Mouse (Mus musculus) c-Kit-positive CD71-positive TER-119-positive erythroid progenitor cells, embryonic 14.5 days (primary cell): ENCODE measurements around the gene Trim7.
"Not testable (repeated sequence)": the region's sequence is repeated elsewhere in the genome, so short reads cannot be mapped to it uniquely, and the experiment has no call there.

Source experiments
- DNase-seq: peaks from one replicate; pipeline ENCODE4 v3.0.0-alpha.2; 2013; ENCODE audit warnings: low spot score

Gene Trim7

GRCm38 (mm10) chr11:48823536-48823972 is 2.4 kb upstream of the Trim7 start:
- peak; percentile 92 for DNase-seq

DNA sequence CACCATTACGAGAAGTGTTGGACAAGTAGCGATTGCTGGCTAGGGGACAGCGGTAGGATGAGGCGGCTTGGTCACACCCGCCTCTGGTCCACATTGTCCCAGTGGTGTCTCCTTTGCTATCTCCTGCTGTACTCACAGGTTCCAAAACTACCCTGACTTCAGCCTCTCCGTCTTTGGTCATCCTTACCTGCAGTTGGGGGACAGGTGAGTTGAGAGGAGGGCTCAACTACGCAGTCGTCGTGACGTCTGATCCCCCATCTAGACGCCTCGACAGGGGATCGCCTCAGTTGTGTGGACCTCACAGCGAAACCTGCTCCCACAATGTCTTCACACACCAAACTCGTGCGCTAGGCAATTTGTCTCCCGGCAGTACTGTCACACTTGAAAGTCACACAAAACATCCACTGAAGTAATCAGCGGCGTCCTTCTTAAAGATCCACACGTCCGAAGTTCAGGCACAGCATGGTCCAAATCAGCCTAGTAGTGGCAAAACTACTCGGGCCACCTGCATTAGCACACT is 1.6 kb upstream of the Trim7 start:
- DNase-seq = no peak

DNA sequence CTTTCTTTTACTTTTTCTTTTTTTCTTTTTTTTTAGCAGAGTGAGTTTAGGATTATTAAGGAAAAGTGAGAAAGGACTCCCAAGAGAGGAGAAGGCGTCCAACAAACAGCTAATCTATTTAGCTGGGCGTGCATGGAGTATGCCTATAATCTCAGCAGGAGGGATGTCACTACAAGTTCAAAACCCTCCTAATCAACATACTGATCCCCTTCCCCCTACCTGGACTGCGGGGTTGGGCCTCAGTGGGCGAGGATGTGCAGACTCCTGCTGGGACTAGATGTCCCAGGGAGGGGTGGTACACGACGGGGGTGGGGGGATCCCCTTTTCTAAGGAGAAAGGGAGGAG is 784 bp downstream of the Trim7 start:
- DNase-seq = no peak

DNA sequence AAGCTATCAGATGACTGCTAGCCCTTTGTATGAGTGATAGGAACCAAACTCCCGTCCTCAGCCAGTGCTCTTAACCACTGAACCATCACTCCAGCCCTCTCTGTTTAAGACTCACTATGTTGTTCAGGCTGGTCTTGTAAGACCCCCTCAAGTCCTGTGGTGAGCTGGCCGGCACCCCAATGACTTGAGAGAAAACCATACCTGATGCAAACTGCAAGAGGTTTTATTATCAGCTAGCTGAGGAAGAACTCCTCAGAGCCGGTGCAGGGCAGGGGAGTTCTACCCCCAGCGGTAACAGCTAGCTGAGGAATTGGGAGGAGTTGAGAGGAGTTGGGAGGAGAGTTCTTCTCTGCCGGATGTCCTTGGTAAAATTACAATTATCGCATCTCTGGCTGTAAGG is 2.0 kb downstream of the Trim7 start:
- DNase-seq = no peak

- no peak for DNase-seq
Observed at GRCm38 (mm10) chr11:48830279-48830678, 4.3 kb downstream of the Trim7 start.

DNA sequence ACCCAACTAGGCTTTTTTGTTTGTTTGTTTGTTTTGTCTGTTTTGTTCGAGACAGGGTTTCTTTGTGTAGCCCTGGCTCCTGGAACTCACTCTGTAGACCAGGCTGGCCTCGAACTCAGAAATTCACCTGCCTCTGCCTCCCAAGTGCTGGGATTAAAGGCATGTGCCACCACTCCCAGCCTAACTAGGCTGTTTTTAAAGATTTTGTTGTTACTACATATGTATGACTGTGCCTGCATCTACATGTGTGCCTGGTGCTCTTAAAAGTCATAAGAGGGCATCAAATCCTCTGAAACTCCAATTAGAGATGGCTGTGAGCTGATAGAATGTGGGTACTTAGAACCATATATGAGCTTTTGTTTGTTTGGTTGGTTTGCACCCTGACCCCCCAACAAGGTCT is 5.3 kb downstream of the Trim7 start:
- DNase-seq = no peak

DNA sequence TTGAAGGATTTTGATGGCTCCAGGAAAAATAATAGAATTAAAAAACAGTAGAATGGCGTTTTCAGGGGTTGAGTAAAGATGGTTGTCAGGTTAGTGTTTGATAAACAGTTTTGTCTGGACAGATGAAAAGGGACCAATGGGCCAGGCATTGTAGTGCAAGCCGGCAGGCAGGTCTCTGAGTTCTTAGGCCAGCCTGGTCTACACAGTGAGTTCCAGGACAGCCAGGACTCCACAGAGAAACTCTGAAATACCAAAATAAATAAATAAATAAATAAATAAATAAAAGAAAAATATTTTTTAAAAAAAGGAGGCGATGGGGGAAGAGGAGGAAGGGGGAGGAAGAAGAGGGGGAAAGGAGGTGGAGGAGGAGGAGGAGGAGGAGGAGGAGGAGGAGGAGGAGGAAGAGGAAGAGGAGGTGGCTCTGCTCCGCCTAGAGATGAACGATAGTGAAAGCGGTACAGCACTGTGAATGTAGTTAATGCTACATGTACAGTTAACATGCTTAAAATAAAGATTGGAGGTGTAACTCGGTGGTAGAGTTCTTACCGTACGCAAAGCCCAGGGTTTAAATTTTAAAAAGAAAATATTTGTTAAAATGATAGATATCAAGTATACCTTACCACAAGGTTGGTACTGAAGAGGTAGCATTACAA is 7.3 kb downstream of the Trim7 start:
- DNase-seq = no peak

DNA sequence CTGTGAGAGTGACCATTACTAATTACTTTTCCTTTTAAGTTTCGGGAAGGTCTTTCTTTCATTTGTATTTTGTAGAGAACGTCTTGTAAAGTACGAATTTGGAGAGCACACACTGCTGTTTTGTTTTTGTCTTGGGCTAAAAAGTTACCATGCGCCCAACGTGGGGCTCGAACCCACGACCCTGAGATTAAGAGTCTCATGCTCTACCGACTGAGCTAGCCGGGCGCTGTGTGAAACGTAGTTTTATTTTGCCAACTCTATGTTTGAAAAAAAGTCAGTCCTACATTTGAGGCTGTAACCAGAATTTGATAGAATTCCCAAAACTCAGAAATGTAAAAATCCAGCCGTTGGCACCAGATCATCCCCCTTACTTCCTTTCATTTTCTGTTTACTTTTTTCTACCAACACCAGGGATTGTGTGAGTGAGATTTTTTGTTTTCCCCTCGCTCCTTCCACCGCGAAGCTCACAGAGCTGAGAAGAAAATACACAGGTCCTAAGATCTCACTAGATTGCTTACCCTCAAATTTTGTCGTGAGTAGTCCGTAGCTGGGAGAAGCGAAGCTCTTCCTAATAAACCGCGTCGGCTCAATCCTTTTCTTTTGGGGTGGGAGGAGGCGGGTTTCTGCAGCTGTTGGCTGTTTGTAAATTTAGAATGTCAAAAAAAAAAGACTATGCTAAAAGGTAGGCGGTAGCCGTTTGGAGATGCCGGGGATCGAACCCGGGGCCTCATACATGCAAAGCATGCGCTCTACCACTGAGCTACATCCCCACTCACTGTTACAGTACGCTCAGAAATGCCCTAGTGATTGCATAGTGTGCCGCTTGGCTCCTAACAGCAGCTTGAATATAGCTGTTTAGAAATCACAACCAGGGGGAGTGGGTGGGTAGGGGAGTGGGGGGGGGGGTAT is 8.0 kb downstream of the Trim7 start:
- peak; percentile 90 for DNase-seq

DNA sequence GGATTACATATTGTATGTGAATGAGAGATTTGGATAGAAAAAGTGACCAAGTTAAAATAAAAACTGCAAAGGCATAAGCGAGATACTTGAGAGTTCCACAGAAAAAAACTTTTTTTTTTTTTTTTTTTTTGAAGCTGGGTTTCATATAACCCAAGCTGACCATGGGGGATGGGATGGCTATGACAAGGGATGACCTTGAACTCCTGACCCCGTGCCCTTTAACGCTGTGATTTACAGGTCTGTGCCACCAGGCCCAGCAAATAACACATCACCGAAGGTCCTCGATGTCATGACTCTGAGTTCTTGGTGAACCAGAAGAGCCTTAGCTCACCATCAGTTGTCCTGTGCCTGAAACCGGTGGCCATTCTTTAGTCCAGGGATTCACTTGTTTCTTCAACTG is 10.0 kb downstream of the Trim7 start:
- no peak for DNase-seq

DNA sequence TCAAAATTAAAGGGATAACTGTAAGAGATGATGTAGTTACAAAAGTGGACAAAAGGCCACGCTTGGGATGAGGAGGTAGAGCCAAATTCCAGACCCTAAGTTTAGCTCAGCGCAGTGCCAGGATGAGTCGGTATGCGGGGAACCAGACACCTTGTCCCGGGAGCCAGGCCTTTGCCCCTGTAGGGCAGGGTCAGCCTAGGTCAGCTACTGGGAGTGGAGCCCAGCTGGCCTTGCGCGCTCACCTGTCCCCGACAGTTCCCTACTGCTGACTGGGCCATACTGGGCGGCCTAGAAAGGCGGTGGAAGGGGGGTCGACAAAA is 11.0 kb downstream of the Trim7 start:
- DNase-seq = no peak

DNA sequence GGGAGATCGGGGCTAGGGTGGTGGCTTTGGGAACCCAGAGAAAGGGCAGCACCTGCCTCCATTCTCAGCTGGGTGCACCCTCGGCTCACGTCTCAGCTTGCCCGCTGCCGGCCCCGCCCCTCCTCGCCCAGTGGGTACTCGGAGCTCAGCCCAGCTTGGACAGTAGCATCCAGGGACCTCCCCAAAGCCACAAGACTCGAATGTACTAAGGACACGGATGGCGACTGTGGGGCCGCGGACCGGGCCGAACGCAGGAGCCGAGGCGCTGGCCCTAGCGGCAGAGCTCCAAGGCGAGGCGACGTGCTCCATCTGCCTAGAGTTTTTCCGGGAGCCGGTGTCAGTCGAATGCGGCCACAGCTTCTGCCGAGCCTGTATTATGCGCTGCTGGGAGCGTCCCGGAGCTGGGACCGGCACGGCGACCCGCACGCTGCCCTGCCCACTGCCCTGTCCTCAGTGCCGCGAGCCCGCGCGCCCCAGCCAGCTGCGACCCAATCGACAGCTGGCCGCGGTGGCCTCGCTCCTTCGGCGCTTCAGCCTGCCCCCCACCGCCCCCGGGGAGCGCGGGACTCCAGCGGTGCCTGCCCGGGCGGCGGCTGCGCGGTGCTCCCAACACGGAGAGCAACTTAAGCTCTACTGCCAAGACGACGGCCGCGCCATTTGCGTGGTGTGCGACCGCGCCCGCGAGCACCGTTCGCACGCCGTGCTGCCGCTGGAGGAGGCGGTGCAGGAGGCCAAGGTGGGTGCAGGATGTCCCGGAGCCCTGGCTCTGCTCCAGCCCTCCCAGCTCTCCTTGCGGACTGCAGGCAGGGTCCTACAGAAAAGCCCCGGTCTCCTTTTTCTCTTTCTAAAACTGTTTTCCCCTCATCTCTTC is 11.6 kb downstream of the Trim7 start:
- no peak for DNase-seq

DNA sequence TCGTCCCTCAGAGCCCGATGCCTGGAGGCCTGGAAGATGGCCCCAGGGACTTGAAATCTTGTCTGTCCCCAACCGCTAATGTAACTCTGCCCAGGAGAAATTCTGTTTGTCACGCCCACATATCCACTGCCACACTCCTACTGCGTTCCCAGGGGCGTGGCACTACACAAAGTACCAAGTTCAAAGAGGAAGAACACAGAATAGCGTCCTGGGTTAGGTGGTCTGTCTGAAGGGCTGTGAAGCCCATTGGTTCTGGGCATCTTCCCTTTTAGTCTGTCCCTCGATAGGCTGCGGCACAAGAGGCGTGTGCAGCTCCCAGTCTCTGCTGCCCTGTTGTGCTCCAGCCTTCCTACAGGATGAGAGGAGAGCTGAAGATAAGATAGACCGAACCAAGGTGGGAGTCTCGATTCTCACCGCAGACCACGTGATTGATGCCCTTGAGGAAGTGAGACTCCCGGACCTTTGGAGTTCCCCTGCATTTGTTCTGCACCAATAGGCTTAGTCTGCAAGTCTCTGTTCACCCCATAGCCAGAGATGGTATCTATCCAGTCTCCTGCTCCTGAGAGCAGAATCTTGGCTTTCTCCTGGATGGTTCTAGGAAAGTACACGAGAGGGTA is 12.3 kb downstream of the Trim7 start:
- DNase-seq = no peak

- no peak for DNase-seq
Observed at GRCm38 (mm10) chr11:48838879-48839680, 13.1 kb downstream of the Trim7 start.

DNA sequence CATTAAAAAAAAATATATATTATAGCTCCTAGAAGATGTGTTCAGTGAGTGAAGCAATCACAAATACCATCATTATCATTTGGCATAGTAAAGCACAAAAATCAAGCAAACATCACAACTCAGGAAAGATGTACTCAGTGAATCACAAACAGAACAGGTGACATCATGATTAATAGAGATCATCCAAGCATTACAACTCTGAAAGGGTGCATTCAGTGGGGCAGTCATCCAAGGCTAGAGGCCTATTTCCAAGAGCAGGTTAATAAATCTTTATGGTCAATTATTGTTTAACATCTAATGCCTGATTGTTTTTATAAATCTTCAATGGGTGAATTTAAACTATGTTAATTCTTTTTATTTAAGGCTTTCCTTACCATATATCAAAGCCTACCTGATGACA is 14.9 kb downstream of the Trim7 start:
- DNase-seq = no peak

DNA sequence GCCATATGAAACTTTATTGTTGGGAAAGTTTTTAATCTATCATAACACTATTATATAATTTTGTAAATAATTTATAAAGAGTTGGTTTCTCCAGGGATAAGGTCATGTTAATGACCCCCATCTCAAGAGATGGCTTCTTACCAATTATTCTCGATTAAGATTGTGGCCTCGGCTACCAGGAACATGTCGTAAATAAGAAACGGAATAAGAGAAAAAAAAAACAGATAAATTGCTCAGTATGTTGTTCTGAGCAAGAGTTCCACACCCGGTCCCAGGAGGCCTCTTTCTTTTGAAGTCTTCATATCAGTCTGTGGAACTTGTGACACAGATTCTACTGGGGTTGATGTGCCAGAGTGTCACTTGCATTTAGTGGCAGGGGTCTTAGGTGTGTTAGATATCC is 15.3 kb downstream of the Trim7 start:
- no peak for DNase-seq

DNA sequence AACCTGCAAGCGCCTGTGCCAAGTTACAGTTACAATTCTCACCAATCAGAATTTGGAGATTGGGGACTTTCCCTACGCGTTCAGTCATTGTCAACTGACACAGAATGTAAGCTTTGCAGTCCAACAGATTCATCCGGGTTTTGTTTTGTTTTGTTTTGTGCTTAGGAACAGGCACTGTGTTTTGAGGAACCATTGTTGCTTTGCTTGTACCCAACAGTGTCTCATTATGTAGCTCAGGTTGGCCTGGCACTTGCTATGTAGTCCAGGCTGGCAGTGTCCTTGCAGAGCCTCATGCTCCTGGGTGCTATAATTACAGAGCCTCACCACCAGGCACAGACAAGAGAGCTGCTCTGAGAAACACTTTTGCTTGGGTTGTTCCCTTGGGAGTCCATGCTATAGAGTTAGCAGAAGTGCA is 16.4 kb downstream of the Trim7 start:
- DNase-seq = no peak

DNA sequence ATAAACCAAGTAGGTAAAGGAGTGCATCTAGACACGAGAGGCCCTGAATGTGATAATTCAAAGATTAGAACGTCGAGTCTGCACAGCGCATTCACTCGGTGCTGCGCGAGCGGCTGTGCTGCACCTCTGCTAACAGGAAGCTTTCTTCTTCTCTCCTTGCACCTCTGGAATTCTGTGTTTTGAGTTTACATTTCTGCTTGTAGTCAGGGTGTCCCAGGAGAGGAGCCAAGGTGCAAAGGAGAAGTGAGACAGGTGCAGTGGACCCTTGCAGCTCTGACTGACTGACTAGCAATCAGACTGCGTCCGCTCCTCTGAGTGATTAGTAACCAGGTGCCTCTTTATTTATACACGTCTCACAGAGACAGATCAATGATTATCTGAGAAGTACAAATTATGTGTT is 17.3 kb downstream of the Trim7 start:
- DNase-seq = no peak

DNA sequence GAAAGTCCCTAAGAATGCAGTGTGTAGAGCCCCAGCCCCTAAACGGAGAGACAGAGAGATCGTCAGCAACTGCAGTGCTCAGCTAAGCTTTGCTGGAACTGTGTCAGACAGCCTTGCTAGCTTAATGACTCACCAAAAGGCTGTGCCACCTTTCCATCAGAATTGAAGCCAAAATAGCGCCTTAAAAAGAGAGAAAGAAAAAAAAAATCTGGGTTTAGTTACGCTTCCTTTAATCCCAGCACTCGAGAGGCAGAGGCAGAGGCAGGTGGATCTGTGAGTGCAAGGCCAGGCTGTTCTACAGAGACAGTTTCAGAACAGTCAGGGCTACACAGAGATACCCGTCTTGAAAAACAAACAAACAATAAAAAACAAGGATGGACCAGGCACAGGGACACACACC is 18.4 kb downstream of the Trim7 start:
- DNase-seq = no peak

DNA sequence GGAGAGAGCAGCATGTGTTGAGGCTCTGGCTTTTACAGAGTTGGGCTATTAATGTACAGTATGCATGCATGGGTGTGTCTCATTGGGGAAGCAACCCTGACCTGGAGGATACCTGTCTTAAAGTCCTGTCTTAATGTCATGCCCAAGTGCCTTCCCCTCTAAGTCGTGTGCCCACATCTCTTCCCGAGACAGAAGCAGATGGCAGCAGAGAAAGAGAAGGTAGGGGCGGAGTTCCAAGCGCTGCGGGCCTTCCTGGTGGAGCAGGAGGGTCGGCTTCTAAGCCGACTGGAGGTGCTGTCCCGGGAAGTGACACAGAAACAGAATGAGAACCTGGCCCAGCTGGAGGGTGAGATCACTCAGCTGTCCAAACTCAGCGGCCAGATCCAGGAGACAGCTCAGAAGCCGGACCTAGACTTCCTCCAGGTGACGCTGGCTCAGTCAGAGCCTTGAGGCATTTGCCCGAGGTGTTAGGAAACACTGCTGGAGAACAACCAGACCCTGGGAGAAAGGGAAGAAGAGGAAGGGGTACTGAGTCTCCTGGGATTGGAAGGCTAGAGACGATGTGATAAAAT is 19.4 kb downstream of the Trim7 start:
- DNase-seq = no peak

GRCm38 (mm10) chr11:48846362-48846761 is 20.4 kb downstream of the Trim7 start:
- not testable (repeated sequence) for DNase-seq

GRCm38 (mm10) chr11:48846881-48847280 is 20.9 kb downstream of the Trim7 start:
- DNase-seq = no peak
